Mouse (Mus musculus): ENCODE measurements around the gene Ell2. TPM values are rescaled to one million over a fixed set of nuclear protein-coding genes. Genes with fewer than 3 reads are reported as not detected.

The Ell2 gene
- total RNA-seq, 2 experiments from 2014 or later = 24.4 to 34.0 TPM

GRCm38 (mm10) chr13:75793863-75794629 is 87.5 kb downstream of the Ell2 start:
- no peak for DNase-seq
- intact Hi-C loops (cut with DNase I) = no loop called here

- DNase-seq = peak; percentile 82 to 93
- intact Hi-C loops (cut with DNase I) = loop anchor here (5.0 kb wide), 2 partner anchors 90 to 935 kb away; partner anchors contain the start of gene Ell2
These were observed 91.0 kb downstream of the Ell2 start for GRCm38 (mm10) chr13:75797369-75798141.

- no peak for DNase-seq
- intact Hi-C loops (cut with DNase I) = loop anchor here (5.0 kb wide), 2 partner anchors 91 to 936 kb away; partner anchors contain the start of gene Ell2
These were observed 92.1 kb downstream of the Ell2 start for GRCm38 (mm10) chr13:75798413-75799302.

- no peak for DNase-seq
- intact Hi-C loops (cut with DNase I) = loop anchor here (5.0 kb wide), 2 partner anchors 92 to 937 kb away; partner anchors contain the start of gene Ell2
These were observed 92.9 kb downstream of the Ell2 start for GRCm38 (mm10) chr13:75799421-75799820.

GRCm38 (mm10) chr13:75807969-75808368 is 101.4 kb downstream of the Ell2 start:
- intact Hi-C loops (cut with DNase I) = no loop called here
- no peak for DNase-seq

- no peak for DNase-seq
- intact Hi-C loops (cut with DNase I) = no loop called here
These were observed 103.4 kb downstream of the Ell2 start for GRCm38 (mm10) chr13:75809957-75810356.

GRCm38 (mm10) chr13:75817183-75817582 is 110.6 kb downstream of the Ell2 start:
- no peak for DNase-seq
- intact Hi-C loops (cut with DNase I) = no loop called here

- no peak for DNase-seq
- intact Hi-C loops (cut with DNase I) = no loop called here
These were observed 111.9 kb downstream of the Ell2 start for GRCm38 (mm10) chr13:75818486-75818885.

- intact Hi-C loops (cut with DNase I) = no loop called here
- DNase-seq = no peak
These were observed 112.6 kb downstream of the Ell2 start for GRCm38 (mm10) chr13:75818945-75819706.

GRCm38 (mm10) chr13:75819898-75820297 is 113.3 kb downstream of the Ell2 start:
- intact Hi-C loops (cut with DNase I) = no loop called here
- DNase-seq = no peak

Other genes with a start within 250 kb of the Ell2 start
- gene Glrx, start 133.1 kb downstream of the Ell2 start, total RNA-seq (2021) = 10 to 100 TPM; 31.7 to 34.9 TPM
- gene Rhobtb3, start 237.2 kb downstream of the Ell2 start, total RNA-seq (2021) = 10 to 100 TPM; 11.3 to 15.8 TPM